Mouse (Mus musculus) cerebellum, adult 2 months (tissue): ENCODE results near the gene Olfr1245. TPM values are rescaled to one million over a fixed set of nuclear protein-coding genes. Genes with fewer than 3 reads are reported as not detected.
"Not testable (repeated sequence)": the region's sequence is repeated elsewhere in the genome, so short reads cannot be mapped to it uniquely, and the experiment has no call there.

Experiments used
- DNase-seq, 2 experiments: peaks; one replicate each; pipeline ENCODE4 v3.0.0; 2021
- H3K27ac ChIP-seq: fragments of 200-500 bp; 2 replicates; pipeline ENCODE4 v1.5.1; 2012; ENCODE audit warnings: low read length, control low read depth, inconsistent platforms; ENCODE audit not compliant: insufficient read depth
- H3K27me3 ChIP-seq: fragments of 200-500 bp; 2 replicates; pipeline ENCODE4 v1.6.1; 2012; ENCODE audit warnings: inconsistent platforms, mild to moderate bottlenecking, low read length, moderate library complexity; ENCODE audit not compliant: control insufficient read depth, insufficient read depth
- H3K4me1 ChIP-seq: fragments of 200-500 bp; 2 replicates; pipeline ENCODE4 v1.6.1; 2011; ENCODE audit warnings: low read length; ENCODE audit not compliant: control insufficient read depth, insufficient read depth
- H3K4me3 ChIP-seq: fragments of 200-500 bp; replicated peaks from 2 replicates; pipeline ENCODE3; 2011; ENCODE audit warnings: mild to moderate bottlenecking, low read depth, low read length, control low read depth; ENCODE audit not compliant: insufficient read depth
- CTCF ChIP-seq: fragments of 200-500 bp; IDR thresholded peaks from 2 replicates; pipeline ENCODE4 v1.5.1; 2011; ENCODE audit warnings: low read depth, mild to moderate bottlenecking, control low read depth, low read length, moderate library complexity, borderline replicate concordance; ENCODE audit not compliant: insufficient read depth
- POLR2A ChIP-seq: fragments of 200-500 bp; IDR thresholded peaks from 2 replicates; pipeline ENCODE4 v1.6.1; 2011; ENCODE audit warnings: low read length, control low read depth, borderline replicate concordance; ENCODE audit not compliant: insufficient read depth
- WGBS: fragments of 180-500 bp; shearing (Covaris S2); methylation state at CpG from one replicate; pipeline ENCODE4 v1.1.7; 2018; 5-methylcytosine and 5-hydroxymethylcytosine counted together
- polyA plus RNA-seq: library from polyadenylated mRNA; depleted of rRNA; stranded (reverse); fragments of >200 nt; gene quantifications from 2 replicates; pipeline ENCODE4 v1.2.3, GENCODE M21; 2012; rRNA removed

Gene Olfr1245
- polyA plus RNA-seq, result not detected in 2 replicates

GRCm38 (mm10) chr2:89578347-89578746 is at the start of gene Olfr1245:
Gene Olfr1245 (minus strand): TSS chr2:89578447.
- no peaks in the 10 kb centered on the region for H3K4me1 ChIP-seq
- H3K27me3 ChIP-seq, result no peaks in the 10 kb centered on the region
- 90% methylated on average over 1 of the region's 1 CpGs for WGBS
- DNase-seq, result no peak
- H3K27ac ChIP-seq, result no peak within 1 kb of the TSS
- no peak for TF ChIP-seq CTCF
- TF ChIP-seq POLR2A, result no peak
- H3K4me3 ChIP-seq, result no peak within 1 kb of the TSS

- H3K4me3 ChIP-seq, DNase-seq, H3K27me3 ChIP-seq, H3K27ac ChIP-seq, H3K4me1 ChIP-seq: not testable (repeated sequence)
- WGBS, result 76% methylated on average over 1 of the region's 1 CpGs
Observed at GRCm38 (mm10) chr2:89618145-89618544, 39.9 kb upstream of the Olfr1245 start, which contains the start of gene Olfr1248. Gene Olfr1248 (minus strand): TSS chr2:89618245.

GRCm38 (mm10) chr2:89614030-89614429 is 35.8 kb upstream of the Olfr1245 start, which contains the start of gene Olfr1247:
Gene Olfr1247 (minus strand): TSS chr2:89614130.
- WGBS, result 88% methylated on average over 2 of the region's 2 CpGs

GRCm38 (mm10) chr2:89593057-89593456 is 14.8 kb upstream of the Olfr1245 start, which contains the start of gene Olfr1246:
Gene Olfr1246 (minus strand): TSS chr2:89593157.
- H3K27me3 ChIP-seq, result no peaks in the 10 kb centered on the region
- no peak for DNase-seq

More at GRCm38 (mm10) chr2:89614030-89614429, 35.8 kb upstream of the Olfr1245 start, which contains the start of gene Olfr1247:
- Histone ChIP-seq H3K4me3 (no peak within 1 kb of the TSS), H3K27ac (no peak within 1 kb of the TSS), H3K4me1 (no peaks in the 10 kb centered on the region), H3K27me3 (no peaks in the 10 kb centered on the region)
- no peak for DNase-seq
- TF ChIP-seq POLR2A, result no peak

GRCm38 (mm10) chr2:89562706-89563105 is 15.5 kb downstream of the Olfr1245 start:
- H3K27me3 ChIP-seq, DNase-seq, H3K27ac ChIP-seq, H3K4me3 ChIP-seq, H3K4me1 ChIP-seq: not testable (repeated sequence)
- 36% methylated on average over 2 of the region's 2 CpGs for WGBS

More at GRCm38 (mm10) chr2:89593057-89593456, 14.8 kb upstream of the Olfr1245 start, which contains the start of gene Olfr1246:
- no peak for TF ChIP-seq POLR2A
- no peak for TF ChIP-seq CTCF
- Histone ChIP-seq H3K27ac (no peak within 1 kb of the TSS), H3K4me1 (no peaks in the 10 kb centered on the region), H3K4me3 (no peak within 1 kb of the TSS)
- 69% methylated on average over 2 of the region's 2 CpGs for WGBS

- TF ChIP-seq CTCF, result no peak
- TF ChIP-seq POLR2A, result no peak
- WGBS, result 50% methylated on average over 2 of the region's 2 CpGs
- H3K4me1 ChIP-seq, result no peaks in the 10 kb centered on the region
- H3K27me3 ChIP-seq, result no peaks in the 10 kb centered on the region
- H3K4me3 ChIP-seq, result no peak overlapping the region
- no peak overlapping the region for H3K27ac ChIP-seq
- DNase-seq, result no peak
Observed at GRCm38 (mm10) chr2:89544516-89544915, 33.7 kb downstream of the Olfr1245 start.

GRCm38 (mm10) chr2:89539923-89540322 is 38.3 kb downstream of the Olfr1245 start:
- TF ChIP-seq POLR2A, result no peak
- TF ChIP-seq CTCF, result no peak
- no peak for DNase-seq
- H3K4me1 ChIP-seq, result no peaks in the 10 kb centered on the region
- 72% methylated on average over 1 of the region's 1 CpGs for WGBS
- H3K27me3 ChIP-seq, result no peaks in the 10 kb centered on the region
- H3K4me3 ChIP-seq, result no peak overlapping the region
- no peak overlapping the region for H3K27ac ChIP-seq

GRCm38 (mm10) chr2:89531387-89531786 is 46.9 kb downstream of the Olfr1245 start, which contains the start of gene Olfr1243:
Gene Olfr1243 (minus strand): TSS chr2:89531487.
- H3K4me3 ChIP-seq, result no peak within 1 kb of the TSS
- 81% methylated on average over 1 of the region's 1 CpGs for WGBS
- H3K27ac ChIP-seq, result no peak within 1 kb of the TSS
- no peak for DNase-seq
- no peaks in the 10 kb centered on the region for H3K4me1 ChIP-seq
- TF ChIP-seq POLR2A (no peak), CTCF (no peak)
- no peaks in the 10 kb centered on the region for H3K27me3 ChIP-seq

Other genes starting within 250 kb of the Olfr1245 start
- not detected in 2 replicates for gene Olfr1232, start 248.8 kb downstream of the Olfr1245 start, polyA plus RNA-seq
- not detected in 2 replicates for gene Olfr1233, start 236.0 kb downstream of the Olfr1245 start, polyA plus RNA-seq
- not detected in 2 replicates for gene Olfr1234, start 213.6 kb downstream of the Olfr1245 start, polyA plus RNA-seq
- gene Olfr1238, start 168.8 kb downstream of the Olfr1245 start, polyA plus RNA-seq, result not detected in 2 replicates
- not detected in 2 replicates for gene Olfr1239, start 158.0 kb downstream of the Olfr1245 start, polyA plus RNA-seq
- not detected in 2 replicates for gene Olfr1240, start 135.4 kb downstream of the Olfr1245 start, polyA plus RNA-seq
- gene Olfr1241, start 91.3 kb downstream of the Olfr1245 start, polyA plus RNA-seq, result not detected in 2 replicates
- gene Olfr1242, start 80.1 kb downstream of the Olfr1245 start, polyA plus RNA-seq, result not detected in 2 replicates
- gene Olfr1243, start 47.0 kb downstream of the Olfr1245 start, polyA plus RNA-seq, result not detected in 2 replicates
- gene Olfr1246, start 14.7 kb upstream of the Olfr1245 start, polyA plus RNA-seq, result not detected in 2 replicates
- gene Olfr1247, start 35.7 kb upstream of the Olfr1245 start, polyA plus RNA-seq, result 0.02 TPM in 1 of 2 replicates, not detected in the other
- not detected in 2 replicates for gene Olfr1248, start 39.8 kb upstream of the Olfr1245 start, polyA plus RNA-seq
- gene Olfr1249, start 56.5 kb upstream of the Olfr1245 start, polyA plus RNA-seq, result not detected in 2 replicates
- gene Olfr1250, start 83.0 kb upstream of the Olfr1245 start, polyA plus RNA-seq, result not detected in 2 replicates
- not detected in 2 replicates for gene Olfr1251, start 93.5 kb upstream of the Olfr1245 start, polyA plus RNA-seq
- gene Olfr1252, start 146.6 kb upstream of the Olfr1245 start, polyA plus RNA-seq, result not detected in 2 replicates
- not detected in 2 replicates for gene Olfr1253, start 178.6 kb upstream of the Olfr1245 start, polyA plus RNA-seq
- gene Olfr1254, start 215.2 kb upstream of the Olfr1245 start, polyA plus RNA-seq, result not detected in 2 replicates
- gene Olfr1255, start 233.6 kb upstream of the Olfr1245 start, polyA plus RNA-seq, result not detected in 2 replicates